17 mouse cellular contexts compared by ENCODE assay signal in the genomic region with DNA sequence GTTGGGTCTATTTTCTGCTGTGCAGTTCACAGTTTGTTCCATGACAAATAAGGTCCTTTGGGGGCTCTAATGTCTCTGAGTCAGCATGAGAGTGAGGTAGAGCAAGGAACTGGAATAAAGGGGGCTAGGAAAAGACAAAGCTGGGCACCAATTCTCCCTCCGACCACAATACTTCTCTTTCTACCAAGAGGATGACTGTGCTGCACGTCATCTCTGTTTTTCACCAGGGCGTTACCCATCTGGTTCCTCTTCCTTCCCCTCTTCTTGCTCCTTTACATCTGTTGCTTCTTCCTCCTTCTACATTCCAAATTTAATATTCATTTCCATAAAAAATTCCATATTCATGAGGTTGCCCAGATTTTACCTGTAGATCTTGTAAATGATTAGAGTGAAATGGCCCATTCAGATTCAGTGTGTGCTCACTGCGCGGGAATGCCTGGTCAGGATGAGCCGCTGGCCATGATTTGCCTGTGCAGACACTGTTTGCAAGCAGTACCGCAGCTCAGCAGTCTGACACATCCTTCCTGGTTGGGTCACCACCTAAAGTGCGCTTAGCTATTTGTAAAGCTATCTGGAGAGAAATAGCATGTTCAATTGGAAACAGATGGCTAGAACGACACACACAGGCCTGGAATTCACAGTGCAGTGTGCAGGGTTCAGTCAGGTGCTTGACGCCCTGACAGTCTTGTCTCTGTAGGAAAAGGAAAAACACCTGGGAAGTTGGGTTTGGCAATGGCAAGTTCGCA.
DNase-seq lines count a peak whose midpoint lies in the region; ATAC-seq and TF ChIP-seq lines count a peak whose summit lies in the region.
"Had no signal": no experiment of that assay in that cellular context is flagged by ENCODE, and none has a peak within 500 bp of the region (broad histone marks: within the 10 kb centered on the region; RNA-seq: fewer than 3 reads in every experiment).

No protein-coding gene starts in this region.

- no peaks in the 10 kb centered on the region for H3K4me1 ChIP-seq in heart, embryonic 11.5 days (ENCODE audit: control insufficient read depth, insufficient read depth, low read length)
- peaks cover 18% of the 10 kb centered on the region for H3K4me1 ChIP-seq in embryonic facial prominence, embryonic 10.5 days
- H3K4me1 ChIP-seq in limb, embryonic 14.5 days (ENCODE audit: control insufficient read depth, insufficient read depth, low read length) = peaks cover 11% of the 10 kb centered on the region; the same call in 1 of the 2 replicates
- H3K4me1 ChIP-seq: forebrain, embryonic 10.5 days; hindbrain, embryonic 15.5 days; liver, embryonic 15.5 days; midbrain, embryonic 15.5 days had no signal

- DNase-seq in heart, adult 11 months = peak; percentile 95
- peak; percentile 32 for DNase-seq in 416B (ENCODE audit: low read depth)
- peak; percentile 62 for DNase-seq in embryonic facial prominence, embryonic 10.5 days (ENCODE audit: low spot score)
- peak; percentile 53 for DNase-seq in limb, embryonic 14.5 days (ENCODE audit: low spot score)
- no peak for DNase-seq in cerebellum, postnatal 10 days
- DNase-seq in lung, adult 18-20 months = no peak
- DNase-seq in layer of hippocampus, postnatal 36 days = no peak
- DNase-seq: adrenal gland, postnatal 10 days; cerebellum, adult 8-10 months; gastrocnemius, postnatal 36 days had no signal

- H3K27ac ChIP-seq in heart, embryonic 11.5 days (ENCODE audit: low read depth, low read length) = no peak overlapping the region
- no peak overlapping the region for H3K27ac ChIP-seq in embryonic facial prominence, embryonic 10.5 days (replicated peaks)
- H3K27ac ChIP-seq in limb, embryonic 14.5 days (replicated peaks; ENCODE audit: low read depth, low read length) = no peak overlapping the region
- H3K27ac ChIP-seq: forebrain, embryonic 10.5 days; hindbrain, embryonic 15.5 days; kidney, postnatal 0 days; liver, embryonic 15.5 days; midbrain, embryonic 15.5 days; stomach, postnatal 0 days had no signal

- 72% methylated on average over 11 of the region's 11 CpGs for WGBS in heart, embryonic 11.5 days (ENCODE audit: insufficient replicate concordance)
- WGBS in embryonic facial prominence, embryonic 10.5 days = 61% methylated on average over 11 of the region's 11 CpGs
- 43% methylated on average over 11 of the region's 11 CpGs for WGBS in limb, embryonic 14.5 days

- H3K36me3 ChIP-seq in heart, embryonic 11.5 days (ENCODE audit: control insufficient read depth, insufficient read depth, low read length) = no peaks in the 10 kb centered on the region
- no peaks in the 10 kb centered on the region for H3K36me3 ChIP-seq in embryonic facial prominence, embryonic 10.5 days (replicated peaks)
- H3K36me3 ChIP-seq in limb, embryonic 14.5 days (ENCODE audit: control insufficient read depth, insufficient read depth, low read length) = no peaks in the 10 kb centered on the region
- H3K36me3 ChIP-seq: forebrain, embryonic 10.5 days; hindbrain, embryonic 15.5 days; liver, embryonic 15.5 days; midbrain, embryonic 15.5 days had no signal

- no peak overlapping the region for H3K9ac ChIP-seq in heart, embryonic 11.5 days (ENCODE audit: low read depth, low read length)
- H3K9ac ChIP-seq in limb, embryonic 14.5 days (ENCODE audit: low read depth, low read length, severe bottlenecking) = no peak overlapping the region
- H3K9ac ChIP-seq: hindbrain, embryonic 15.5 days; liver, embryonic 15.5 days; midbrain, embryonic 15.5 days had no signal

- H3K4me3 ChIP-seq in heart, embryonic 11.5 days (ENCODE audit: low read depth, low read length) = no peak overlapping the region
- no peak overlapping the region for H3K4me3 ChIP-seq in embryonic facial prominence, embryonic 10.5 days
- H3K4me3 ChIP-seq in limb, embryonic 14.5 days (replicated peaks; ENCODE audit: low read length) = no peak overlapping the region
- H3K4me3 ChIP-seq: forebrain, embryonic 10.5 days; hindbrain, embryonic 15.5 days; liver, embryonic 15.5 days; midbrain, embryonic 15.5 days had no signal

- H3K27me3 ChIP-seq in heart, embryonic 11.5 days (ENCODE audit: control insufficient read depth, insufficient read depth, low read length) = no peaks in the 10 kb centered on the region
- H3K27me3 ChIP-seq in embryonic facial prominence, embryonic 10.5 days (replicated peaks; ENCODE audit: low read depth, poor library complexity, severe bottlenecking) = no peaks in the 10 kb centered on the region
- no peaks in the 10 kb centered on the region for H3K27me3 ChIP-seq in limb, embryonic 14.5 days (ENCODE audit: control insufficient read depth, insufficient read depth, low read length)
- H3K27me3 ChIP-seq: hindbrain, embryonic 15.5 days; liver, embryonic 15.5 days; midbrain, embryonic 15.5 days had no signal

- TF ChIP-seq POLR2A in limb, embryonic 14.5 days (IDR thresholded peaks at IDR 0.05; ENCODE audit: borderline replicate concordance, extremely low read depth, insufficient read depth, insufficient read length) = no peak

- ATAC-seq in heart, embryonic 11.5 days (replicated peaks; ENCODE audit: insufficient number of reproducible peaks, low FRiP score, low TSS enrichment) = no peak
- peak; percentile 86 for ATAC-seq in limb, embryonic 14.5 days (ENCODE audit: low FRiP score, low read depth)
- ATAC-seq: midbrain, embryonic 15.5 days had no signal

- no peak overlapping the region for H3K4me2 ChIP-seq in heart, embryonic 11.5 days
- no peak overlapping the region for H3K4me2 ChIP-seq in limb, embryonic 14.5 days (replicated peaks; ENCODE audit: low read depth, low read length, severe bottlenecking)
- H3K4me2 ChIP-seq: hindbrain, embryonic 15.5 days; liver, embryonic 15.5 days; midbrain, embryonic 15.5 days had no signal

- H3K9me3 ChIP-seq in heart, embryonic 11.5 days (replicated peaks; ENCODE audit: control insufficient read depth, low read length) = no peaks in the 10 kb centered on the region
- no peaks in the 10 kb centered on the region for H3K9me3 ChIP-seq in embryonic facial prominence, embryonic 10.5 days
- H3K9me3 ChIP-seq in limb, embryonic 14.5 days (ENCODE audit: control insufficient read depth, low read length) = no peaks in the 10 kb centered on the region
- H3K9me3 ChIP-seq: forebrain, embryonic 10.5 days; hindbrain, embryonic 15.5 days; liver, embryonic 15.5 days; midbrain, embryonic 15.5 days had no signal

Comparison
In these comparisons a context has a peak if more than half of its experiments do, and no peak if none do; other contexts are left out.
1. DNase-seq: peak in heart, adult 11 months (single experiment), 416B (single experiment), embryonic facial prominence, embryonic 10.5 days (single experiment) and limb, embryonic 14.5 days (single experiment); none in cerebellum, postnatal 10 days (0 of 2), lung, adult 18-20 months (0 of 2) and layer of hippocampus, postnatal 36 days (0 of 2).